Mouse (Mus musculus): ENCODE results near the gene Akap5. TPM values are rescaled to one million over a fixed set of nuclear protein-coding genes. Genes with fewer than 3 reads are reported as not detected.

Gene Akap5
- total RNA-seq, 1 experiment from 2014 or later, result 1.1 TPM

DNA sequence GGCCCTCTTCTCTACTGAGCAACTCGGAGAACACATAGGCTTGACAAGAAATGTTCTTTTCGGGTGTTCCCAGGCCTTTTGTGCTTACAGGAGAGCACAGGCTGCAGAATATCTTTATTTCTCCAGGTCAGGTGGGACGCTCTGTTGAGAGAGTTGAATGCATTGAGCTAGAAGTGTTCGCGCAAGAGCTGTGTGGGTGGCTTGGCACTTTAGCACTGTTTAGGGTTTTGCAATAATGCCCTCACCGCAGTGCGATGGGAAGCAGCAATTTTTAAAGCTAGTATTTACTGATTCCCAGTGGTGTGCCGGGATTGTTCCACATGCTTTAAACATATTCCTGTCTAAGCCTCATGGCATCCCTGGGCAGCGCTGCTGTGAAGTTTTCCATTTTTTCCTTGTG, 13.5 kb upstream of the Akap5 start:
- DNase-seq, result no peak

DNA sequence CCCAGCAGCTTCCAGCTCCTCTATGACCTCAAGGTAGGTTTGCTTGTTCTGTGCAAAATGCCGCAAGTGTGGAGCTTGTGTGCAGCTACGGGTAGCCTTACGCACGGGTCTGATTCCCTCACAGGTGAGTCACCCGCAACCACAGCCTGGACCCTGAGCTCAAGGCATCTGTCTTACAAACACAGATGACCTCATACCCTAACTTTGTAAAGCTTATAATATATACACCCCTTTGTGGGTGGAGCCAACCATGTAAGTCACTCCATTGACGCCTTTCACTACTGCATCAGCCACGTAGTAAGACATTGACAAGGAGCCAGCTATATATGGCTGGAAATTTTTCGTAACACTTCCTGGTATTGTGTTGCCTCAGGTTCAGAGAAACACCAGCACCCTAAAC, 12.7 kb upstream of the Akap5 start:
- no peak for DNase-seq

DNA sequence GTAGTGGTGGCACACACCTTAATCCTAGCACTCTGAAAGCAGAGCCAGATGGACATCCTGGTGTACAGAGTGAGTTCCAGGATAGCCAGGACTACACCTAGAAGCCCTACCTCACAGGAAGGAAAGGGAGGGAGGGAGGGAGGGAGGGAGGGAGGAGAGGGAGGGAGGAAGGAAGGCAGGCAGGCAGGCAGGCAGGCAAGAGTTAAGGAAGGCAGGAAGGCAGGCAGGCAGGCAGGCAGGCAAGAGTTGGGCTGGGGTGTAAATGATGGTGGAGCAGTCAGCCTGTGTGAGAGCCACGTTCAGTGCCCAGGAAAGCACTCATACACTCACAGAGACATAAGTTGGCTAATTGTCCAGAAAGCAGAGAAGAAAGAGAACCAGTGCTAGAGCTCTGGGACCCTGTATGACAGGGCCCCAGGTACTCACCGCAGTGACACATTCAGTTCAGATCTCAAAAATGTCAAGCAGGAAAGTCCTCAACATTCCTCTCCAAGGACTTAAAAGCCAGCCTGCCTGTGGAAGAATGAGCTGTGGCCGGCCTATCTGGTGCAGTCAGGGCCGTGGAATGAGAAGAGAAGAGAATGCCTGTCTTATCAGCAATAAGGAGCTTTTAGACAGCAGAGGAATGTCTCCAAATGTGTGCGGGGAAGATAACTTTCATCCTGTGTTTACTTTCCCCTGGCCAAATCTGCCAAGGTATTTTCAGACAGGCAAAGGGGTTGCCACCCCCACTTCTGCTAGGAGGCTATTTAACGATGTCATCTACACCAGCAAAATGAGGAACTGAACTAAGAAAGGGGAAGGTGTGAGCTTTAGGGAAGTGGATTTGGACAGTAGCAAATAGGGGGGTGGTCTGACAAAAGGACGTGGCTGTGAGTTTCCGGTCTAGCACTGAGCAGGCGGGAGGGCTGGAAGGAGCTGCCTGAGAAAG, 6.1 kb upstream of the Akap5 start:
- DNase-seq, result no peak

DNA sequence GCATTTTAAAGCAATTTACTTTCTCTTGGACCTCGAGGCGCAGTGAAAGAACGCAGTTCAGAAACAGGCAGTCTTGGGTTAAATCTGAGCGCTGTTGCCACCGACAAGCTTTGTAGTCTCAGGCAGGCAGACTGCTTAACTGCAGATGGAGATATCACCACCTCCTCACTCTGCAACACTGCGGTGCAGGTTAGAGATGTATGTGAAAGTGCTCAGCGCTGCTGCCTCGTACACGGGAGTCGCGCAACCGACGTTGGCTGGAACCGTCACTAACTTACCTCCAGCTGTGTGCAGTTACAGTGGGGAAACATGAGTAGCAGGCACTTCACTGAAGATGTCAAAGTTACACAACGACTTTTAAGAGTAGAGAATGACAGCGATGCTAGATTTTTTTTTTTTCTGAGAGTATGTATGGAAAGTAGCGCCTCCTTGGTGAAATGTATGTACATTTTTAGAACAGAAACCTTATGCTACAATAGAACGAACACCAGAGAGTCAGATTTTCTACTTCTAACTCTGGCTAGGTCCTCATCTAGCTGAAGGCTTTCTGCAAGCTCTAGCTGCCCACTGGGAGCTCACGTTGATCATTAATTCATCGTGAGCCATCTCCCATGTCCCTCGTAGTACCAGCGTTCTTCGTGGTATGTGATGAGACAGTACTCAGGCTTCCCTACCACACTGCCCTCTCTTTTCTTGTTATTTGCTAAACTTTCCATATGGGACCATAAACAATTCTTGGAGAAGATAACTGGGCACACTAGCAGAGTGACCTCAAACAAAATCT, 1.9 kb downstream of the Akap5 start:
- DNase-seq, result no peak

DNA sequence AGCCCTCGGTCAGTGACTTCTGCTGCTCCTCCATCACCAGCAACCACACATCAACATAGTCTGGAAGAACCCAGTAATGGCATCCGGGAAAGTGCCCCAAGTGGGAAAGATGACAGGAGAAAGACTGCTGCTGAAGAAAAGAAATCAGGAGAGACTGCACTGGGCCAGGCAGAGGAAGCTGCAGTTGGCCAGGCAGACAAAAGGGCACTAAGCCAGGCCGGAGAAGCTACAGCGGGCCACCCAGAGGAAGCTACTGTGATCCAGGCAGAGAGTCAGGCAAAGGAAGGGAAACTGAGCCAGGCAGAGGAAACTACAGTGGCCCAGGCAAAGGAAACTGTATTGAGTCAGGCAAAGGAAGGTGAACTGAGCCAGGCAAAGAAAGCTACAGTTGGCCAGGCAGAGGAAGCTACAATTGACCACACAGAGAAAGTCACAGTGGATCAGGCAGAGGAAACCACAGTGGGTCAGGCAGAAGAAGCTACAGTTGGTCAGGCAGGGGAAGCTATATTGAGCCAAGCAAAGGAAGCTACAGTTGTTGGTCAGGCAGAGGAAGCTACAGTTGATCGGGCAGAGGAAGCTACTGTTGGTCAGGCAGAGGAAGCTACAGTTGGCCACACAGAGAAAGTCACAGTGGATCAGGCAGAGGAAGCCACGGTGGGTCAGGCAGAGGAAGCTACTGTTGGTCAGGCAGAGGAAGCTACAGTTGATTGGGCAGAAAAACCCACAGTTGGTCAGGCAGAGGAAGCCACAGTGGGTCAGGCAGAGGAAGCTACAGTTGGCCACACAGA, 4.1 kb downstream of the Akap5 start:
- no peak for DNase-seq

DNA sequence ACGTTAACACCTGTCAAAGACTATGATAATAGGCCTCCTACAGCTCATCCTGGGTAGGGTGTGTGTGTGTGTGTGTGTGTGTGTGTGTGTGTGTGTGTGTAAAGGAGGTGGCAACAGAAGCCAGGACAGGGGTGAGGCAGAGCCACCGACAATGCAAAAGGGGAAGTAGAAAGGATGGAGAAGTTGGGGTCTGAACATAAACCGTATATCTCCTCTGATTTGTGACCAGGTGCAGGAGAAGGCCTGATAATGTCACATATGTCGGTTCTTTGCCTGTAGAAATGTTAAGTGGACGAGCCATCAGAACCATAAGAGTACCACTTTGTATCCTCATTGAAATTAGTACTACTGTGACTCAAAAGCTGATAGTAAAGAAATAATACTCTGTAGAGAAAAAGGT, 9.0 kb downstream of the Akap5 start:
- no peak for DNase-seq

DNA sequence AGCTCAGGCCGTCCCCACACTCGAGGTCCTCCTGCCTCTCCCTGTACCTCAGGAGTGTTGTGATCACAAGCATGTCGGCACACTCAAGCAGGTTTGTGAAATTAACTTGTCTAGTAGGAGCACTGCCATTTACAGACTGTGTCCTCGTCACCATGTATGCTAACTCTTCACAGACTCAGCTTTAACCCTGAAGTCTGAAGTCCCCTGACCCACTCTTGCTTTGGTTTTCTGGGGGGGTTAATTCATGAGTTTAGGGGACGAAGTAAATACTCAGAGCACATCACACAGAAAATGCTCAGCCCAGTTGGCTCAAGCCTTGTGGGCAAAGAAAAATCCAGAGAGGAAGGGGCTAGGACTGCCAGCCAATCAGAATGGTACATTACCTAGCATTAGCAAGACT, 10.9 kb downstream of the Akap5 start:
- no peak for DNase-seq

DNA sequence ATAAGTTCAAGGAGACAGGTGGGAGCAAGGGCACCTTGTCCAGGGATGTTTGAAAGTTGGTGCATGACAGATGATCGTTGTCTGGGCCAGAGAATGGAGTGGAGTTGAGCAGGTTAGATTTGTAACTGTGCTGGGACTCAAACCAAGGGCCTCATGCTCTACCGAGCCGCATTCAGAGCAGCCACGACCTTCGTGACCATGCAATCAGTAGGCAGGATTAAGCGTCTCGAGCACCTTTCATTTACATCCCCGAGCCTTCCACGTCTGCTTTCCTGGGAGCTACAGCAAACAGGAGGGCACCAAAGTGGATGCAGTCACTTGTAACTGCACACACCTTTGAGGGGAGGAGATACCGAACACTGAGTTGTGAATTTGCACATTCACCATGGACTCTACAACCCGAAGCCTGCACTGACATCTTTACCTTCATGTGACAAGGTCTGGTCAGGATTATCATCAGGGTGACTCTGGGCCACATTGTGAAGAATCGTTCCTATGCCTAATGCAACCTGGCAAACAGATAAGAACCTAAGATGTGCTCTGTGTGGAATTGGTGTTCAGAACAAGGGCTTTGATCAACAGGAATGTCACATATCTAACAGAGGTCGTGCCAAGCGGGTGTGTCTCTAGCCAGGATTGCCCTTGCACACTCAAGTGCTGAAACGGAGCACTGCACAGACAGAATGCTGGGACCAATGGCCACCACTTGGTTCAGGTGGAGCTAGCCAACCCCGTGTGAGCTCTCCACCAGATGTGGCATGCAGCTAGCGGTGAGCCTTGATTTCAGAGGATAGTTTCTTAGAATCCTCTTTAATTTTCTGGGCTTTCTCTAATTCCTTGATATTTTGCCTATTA, 11.6 kb downstream of the Akap5 start:
- no peak for DNase-seq

DNA sequence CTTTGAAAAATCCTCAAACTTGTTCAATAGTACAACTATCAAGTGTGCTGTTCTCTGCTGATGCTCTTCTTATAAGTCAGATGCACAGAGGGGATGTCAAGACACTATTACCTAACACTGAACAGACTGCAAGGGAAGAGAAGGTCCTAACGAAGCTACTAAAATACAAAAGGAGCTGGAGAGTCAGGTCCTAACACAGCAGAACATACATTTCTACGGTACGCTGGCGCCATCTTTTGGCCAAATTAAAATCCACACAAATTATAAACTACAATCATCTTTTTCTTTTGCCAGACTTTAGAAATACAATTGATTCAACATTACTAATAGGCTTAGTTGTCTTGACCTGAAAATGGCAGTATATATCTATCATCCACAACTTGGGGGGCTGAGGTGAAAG, 16.4 kb downstream of the Akap5 start:
- DNase-seq, result peak; percentile 37

DNA sequence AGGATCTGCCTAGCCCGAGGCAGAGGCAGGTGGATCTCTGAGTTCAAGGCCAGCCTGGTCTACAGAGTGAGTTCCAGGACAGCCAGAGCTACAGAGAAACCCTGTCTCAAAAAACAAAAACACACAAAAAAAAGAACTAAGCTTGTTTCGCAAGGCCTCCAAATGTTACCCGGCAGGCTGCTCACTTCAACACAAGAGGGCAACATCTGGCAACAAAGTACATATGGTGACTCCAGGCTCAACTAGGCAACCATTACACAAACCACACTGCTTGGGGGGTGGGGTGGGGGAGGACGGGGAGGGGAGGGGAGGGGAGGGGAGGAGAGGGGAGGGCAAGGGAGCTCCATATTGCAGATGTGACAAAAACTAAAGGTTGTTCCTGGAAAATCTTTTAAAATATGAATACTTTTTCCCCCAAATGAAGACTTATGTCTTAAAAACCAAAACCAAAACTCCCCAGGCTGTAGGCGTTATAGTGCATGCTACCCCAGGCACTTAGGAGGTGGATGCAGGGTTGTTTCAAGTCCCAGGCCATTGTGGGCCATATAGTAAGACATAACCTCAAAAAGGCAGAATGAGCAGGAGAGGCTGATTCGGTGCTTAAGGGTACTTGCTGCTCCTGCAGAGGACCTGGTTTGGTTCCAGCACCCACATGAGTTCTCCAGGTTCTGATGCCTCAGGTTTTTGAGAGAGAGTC, 21.2 kb downstream of the Akap5 start:
- DNase-seq, result no peak

DNA sequence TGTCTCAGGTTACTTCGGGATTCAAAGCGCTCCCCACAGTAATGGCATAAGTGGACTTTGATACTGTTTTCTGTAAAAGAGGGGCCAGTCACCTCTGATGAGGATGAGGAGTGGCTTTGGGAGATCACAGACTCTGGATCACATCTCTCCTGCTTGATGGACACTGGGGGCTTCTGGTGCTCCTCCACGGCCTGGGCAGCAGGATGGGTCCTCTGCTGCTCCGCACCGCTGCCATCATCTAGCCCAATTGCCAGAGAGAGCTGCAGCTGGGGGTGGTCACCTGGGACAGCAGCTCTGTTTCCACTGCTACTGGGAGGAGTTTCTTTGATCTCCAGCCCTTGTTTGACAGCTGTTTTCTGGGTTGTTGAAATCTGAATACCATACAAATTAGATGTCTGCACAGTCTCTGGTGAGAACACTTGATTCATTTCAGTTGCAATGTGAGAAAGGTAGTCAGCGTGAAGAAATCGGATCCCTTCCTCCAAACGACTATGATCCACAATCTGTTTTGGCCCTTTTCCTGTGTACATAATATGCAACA, 25.1 kb downstream of the Akap5 start:
- DNase-seq, result no peak

DNA sequence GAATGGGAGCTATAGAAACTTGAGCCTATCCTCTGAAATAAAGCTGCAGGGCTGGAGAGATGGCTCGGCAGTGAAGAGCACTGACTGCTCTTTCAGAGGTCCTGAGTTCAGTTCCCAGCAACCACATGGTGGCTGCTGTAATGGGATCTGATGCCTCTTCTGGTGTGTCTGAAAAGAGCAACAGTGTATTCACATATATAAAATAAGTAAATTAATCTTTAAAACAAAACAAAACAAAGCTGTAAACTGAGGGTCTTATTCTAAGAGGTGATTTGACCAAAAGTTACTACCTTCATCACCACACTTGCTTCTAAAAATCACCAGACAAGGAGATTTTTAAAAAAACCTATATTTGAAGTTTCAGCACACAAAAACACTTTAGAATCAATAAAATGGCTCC, 36.2 kb downstream of the Akap5 start:
- no peak for DNase-seq

DNA sequence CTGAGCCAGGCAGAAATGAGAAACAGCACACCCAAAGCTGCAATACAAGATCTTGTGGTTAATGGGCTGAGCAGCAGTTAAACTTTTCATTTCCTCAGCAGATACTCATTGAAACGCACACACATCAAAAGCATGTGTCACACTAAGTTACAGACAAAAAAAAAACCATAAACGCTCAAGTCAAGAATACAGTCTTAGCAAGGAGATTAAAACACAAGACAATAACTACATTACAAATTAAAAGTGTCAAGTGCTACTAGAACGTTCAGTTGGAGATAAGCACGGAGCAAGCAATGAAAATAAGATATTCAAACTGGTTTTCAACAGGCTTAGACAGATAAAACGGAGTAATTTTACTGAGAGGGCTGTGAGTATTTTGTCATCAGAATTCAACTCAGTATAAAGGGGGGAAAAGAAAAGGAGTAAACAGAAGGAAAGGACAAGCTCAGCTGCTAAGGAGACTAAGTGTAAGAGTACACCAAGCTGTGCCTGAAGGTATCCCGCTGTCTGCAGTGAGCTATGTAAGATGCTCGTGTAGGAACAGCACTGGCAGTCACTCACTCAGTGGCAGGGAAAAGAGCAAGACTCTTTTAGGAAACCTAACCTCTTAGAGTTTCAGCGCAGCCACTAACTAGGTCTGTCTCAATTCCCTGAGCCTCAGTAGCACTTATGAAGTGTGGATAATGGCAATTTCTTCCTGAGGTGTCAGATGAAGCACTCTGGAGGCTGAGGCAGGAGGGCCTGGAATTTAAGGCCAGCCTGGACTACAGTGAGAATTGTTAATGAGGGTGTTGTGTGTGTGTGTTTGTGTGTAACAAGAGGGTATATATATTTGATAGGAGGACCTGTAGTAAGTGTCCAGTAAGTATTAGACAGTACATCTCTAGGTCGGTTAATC, 37.0 kb downstream of the Akap5 start:
- no peak for DNase-seq

DNA sequence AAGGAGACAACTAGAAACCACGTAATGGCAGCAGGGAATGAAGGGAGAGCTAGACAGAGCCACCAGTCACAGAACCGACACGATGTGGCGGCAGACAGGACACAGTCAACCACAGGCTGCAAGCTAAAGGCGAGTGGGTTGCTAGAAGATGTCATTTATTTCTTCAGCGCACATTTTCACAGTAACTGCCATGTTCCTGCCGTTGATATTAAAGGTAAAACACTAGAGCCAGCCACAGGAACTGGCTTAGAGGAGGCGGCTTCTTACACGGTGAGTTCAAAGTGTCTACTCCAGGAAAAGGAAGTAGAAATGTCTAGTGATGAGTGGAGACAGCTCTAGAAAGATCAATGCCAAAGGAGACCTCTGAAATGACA, 37.6 kb downstream of the Akap5 start:
- DNase-seq, result no peak

DNA sequence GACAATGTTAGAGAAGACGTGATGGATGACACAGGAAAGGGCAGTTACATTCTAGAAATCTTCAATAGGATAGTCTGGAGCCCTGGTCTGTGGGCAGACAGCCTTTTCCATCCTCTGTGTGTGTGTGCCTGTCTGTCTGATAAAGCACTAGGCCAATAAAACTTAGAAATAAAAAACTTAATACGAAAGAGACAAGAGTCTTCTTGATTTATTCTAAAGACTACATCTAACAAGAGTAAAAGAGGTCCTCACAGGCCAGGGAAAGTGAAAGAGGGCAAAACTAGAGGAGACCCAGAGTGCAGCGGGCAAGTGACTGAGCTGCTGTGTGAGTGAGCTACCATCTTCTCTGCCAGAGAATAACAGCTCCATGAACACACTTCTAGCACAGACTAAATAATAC, 41.6 kb downstream of the Akap5 start:
- no peak for DNase-seq

DNA sequence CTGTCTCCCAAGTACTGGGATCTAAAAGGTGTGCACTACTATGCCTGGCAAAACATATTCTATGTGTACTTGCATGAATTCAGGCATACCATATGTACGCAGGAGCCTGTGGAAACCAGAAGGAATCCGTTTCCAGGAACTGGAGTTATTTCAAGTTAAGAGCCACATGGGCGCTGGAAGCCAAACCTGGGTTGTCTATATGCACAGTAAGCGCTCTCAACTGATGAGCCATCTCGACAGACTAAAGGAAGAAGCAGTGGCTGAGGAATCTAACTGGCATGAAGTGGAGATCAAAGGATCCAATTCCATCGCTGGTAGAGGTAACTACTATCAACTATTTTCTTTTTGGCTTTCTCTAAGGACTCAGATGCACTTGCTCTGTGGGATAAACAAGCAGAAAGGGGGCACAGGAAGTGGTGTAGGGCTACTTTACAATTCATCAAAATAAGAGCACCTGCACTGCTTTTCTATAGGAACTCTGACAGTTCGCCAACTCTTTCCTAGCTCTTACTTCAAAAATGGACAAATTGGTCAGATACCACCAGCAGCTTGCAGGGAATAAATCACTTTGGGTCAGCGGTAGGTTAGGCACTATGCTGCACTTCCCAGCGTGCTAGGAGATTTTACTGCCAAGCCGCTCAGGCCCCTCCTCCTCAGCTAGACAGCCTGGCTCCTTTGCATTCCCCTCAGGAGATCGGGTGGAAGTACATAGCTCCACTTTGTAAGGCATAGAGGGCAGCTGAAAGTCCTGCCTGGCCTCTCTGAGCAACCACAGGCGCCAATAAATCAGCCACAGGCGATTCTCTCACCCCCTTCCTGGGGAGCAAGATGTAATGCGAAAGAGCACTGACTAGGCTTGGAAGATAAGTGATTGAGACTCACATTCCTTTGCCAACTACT, 42.7 kb downstream of the Akap5 start:
- DNase-seq, result peak; percentile 24

DNA sequence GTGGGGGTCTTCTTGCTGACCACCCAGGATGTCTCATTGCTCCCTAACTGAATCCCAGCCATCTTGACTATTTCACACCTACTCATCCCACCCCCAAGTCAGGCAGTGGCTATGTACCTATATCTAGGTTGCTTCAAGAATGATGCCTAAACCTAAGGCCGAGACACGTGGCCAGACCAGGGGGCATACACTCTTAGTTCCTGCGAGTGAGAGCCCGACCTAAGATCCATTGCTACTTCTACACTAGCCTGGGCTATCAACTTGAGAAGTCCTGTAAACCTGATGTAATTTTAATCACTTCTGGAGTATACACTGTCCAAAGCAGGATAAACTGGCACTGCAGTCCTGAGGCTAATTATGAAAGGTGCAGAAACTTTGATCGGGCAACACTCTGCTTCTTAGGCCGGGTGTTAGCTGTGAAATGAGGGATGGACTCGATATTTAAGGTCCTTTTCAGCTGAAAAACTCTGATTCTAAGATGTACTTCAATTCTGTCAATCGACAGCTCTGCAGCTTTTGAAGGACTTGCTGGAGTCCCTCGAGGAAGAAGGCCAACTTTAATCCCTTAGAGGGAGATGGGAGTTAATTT, 43.6 kb downstream of the Akap5 start:
- DNase-seq, result no peak

DNA sequence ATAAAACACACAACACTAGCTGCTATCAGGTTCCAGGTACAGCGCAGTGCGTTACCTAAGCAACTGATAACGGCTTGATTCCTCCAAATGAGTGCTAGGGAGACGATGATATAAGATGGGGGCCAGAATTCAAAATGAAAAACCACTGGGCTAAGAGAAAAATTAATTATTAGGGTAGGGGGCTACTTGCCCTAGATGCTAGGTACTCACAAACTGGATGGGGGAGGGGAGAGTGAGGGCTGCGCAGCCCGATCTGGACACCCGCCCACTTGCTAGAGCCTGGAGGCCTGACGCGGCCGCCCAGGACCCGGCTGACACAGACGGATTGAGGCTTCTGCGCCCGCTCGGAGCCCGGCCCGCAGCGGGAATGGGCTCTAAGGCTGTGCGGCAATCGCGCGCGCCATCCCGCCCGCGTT, 44.1 kb downstream of the Akap5 start:
- peak; percentile 58 for DNase-seq
